Mouse (Mus musculus) urinary bladder, adult 18-20 months (tissue): ENCODE data around the gene Cyp27a1.

Experiments used
- DNase-seq, 2 experiments: peaks; one replicate each; pipeline ENCODE4 v3.0.0; 2022; ENCODE audit warnings: low spot score in 2 of 2, mixed read lengths in 2 of 2

The Cyp27a1 gene

GRCm38 (mm10) chr1:74713099-74713858, at the start of gene Cyp27a1:
TSS of gene Cyp27a1 (plus strand) at chr1:74713574.
- DNase-seq: peak; percentile 75 to 78

DNA sequence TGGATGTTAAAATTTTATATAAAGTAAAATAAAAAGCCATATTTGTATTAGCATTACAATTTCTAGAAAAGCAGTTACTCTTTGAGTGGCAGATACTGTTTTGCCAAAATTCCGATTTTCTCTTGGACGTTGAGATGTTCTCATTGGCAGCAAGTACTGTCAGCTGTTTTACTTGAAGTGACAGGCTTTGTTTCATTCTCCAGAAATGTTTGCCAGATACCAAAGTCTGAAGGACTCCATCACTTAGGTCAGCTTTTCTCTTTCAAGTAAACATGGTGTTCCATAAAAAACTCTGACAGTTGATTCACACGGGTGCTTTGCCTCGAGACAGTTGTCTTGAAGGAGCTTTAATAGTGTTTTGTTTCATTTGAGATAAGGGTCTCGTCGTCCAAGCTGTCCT, 48.2 kb upstream of the Cyp27a1 start:
- DNase-seq: no peak

DNA sequence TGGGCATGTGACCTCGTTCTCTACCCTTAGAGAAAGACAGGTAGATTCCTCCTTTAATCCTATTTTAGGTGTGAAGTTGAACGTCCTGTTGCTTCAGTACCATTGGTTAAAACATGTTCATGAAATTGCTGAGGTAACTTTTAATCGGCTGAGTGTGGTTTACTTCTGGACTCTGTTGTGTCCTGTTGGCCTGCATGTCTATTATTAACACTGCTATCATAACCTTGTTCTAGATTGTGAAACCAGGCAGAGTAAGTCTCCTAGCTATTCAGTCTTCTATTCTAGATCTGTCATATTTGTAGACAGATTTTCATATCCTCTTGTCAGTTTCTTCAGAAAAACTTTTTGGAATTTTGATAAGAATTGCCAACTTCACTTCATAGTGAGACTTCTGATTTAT, 45.0 kb upstream of the Cyp27a1 start:
- DNase-seq: no peak

DNA sequence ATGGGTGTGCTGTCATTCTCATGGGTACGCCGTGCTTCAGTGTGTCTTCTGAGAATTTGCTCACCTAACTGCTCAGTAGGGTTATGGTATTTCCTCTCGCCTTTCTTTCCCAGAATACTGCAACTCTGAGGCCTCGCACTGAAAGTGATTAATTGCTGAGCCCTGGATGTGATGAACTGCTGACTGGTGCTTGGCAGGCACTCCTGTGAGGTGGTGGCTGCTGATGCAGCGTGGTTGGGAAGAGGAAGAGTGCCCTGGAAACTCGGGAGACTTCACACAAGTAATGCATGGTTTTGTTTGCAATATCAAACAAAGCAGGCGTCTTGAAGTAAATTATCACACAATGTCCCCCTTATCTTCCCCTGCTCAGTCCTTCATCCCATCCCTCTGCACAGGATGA, 40.6 kb upstream of the Cyp27a1 start:
- no peak for DNase-seq

GRCm38 (mm10) chr1:74676863-74677262, 36.5 kb upstream of the Cyp27a1 start:
- DNase-seq: no peak

DNA sequence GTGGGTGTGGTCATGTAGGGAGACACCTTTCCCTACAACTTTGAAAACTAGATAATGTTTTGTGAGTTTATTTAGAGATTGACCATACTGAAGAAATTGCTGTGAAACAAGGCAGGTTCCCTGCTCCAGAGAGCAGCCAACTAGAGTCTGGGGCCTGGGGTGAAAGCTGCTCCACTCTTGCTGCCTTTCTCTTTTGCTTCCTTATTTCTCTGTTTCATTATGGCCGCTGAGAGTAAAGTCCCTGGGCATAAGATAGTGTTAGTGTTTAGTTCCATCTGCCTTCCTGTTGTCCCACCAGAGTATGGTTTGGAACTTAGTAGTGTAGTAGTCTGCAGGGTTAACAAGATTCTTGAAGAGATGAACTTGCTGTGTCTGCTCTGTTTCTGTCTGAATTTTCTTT, 35.5 kb upstream of the Cyp27a1 start:
- DNase-seq: no peak

GRCm38 (mm10) chr1:74687131-74687530, 26.2 kb upstream of the Cyp27a1 start:
- DNase-seq: no peak

DNA sequence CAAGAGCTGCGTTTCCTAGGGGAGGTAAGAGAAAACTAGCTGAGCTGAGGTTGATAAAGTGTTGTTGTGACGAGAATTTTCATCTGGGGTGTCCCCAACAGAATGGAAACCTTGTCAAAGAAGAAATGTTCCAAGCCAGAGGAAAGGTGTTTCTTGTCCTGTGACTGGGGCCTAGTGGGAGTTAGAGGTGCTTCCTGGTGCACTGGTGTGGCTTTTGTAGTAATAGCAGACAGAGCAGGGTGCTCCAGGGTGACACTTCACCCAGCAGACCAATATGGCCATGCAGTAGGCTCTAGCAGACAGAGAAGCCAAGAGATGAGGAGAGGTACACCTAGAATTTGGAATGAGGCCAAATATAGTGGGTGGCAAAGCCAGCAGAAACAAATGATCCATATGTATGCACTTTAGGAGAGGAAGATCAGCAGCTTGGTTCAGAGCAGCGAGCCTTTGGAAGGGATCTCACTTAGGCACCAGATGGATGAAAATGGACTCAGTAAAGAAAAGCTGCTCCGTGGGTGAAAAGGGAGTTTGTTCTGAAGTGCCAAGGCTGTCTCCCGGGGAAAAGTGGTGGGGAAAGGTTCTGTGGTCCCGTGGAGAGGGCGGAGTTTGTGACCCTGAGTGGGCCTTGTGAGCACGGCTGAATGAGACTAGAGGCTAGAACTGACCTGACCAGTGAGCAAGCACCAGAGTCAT, 19.3 kb upstream of the Cyp27a1 start:
- no peak for DNase-seq

DNA sequence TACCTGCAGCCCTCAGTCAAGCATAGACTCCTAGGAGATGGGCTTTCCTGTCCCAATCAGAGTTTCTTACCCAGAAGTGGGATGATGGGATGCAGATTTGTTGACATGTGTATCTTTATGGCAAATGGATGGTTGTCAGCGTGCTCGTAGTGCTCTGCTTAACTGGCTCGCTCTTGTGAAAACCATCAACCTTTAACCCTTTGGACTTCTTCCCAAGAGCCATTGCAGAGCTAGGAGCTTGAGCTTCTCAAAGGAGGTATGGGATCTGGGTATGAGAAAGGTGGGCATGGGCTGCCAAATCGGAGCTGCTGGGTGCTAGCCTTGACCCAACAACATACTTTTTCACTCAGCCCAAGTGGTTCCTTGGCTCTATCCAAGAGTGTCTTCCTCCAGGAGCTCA, 17.5 kb upstream of the Cyp27a1 start:
- DNase-seq: no peak

DNA sequence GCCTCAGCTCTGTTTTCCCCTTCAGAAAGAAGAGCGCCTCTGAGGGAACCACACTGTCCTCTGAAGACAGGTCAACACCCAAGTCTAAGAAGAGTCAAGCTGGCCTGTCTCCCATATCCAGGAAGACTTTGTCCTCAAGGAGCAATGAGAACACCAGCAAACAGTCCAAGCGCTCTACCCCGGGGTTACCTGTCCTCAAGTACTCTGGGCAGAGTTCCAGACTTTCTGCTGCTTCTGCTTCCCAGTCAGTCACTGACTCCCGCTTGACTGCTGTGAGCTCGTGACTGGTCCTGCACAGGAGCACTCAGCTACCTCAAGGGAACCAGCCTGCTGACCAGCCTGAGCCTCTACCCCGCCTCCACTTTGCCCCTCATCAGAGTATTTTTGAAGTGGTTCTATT, 16.0 kb upstream of the Cyp27a1 start:
- DNase-seq: no peak

DNA sequence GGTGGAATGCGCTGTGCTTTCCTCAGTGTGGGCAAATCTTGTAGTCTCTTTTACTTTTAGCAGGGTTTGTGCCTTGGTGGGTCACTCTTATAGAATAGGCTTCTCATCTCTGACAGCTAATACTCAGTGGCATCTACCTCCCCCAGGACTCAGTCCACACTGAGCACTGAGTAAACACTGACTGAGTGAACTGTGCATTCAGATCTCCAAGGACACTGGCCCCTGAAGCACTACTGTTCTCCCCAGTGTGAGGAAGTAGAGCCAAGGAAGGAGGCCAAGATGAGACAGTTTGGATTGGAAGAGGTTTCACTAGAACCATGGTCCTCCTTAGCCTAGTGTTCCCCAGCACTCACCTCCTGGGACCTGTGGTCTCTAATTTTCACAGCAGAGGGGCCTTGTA, 15.0 kb upstream of the Cyp27a1 start:
- no peak for DNase-seq

GRCm38 (mm10) chr1:74698791-74699190, 14.6 kb upstream of the Cyp27a1 start:
- no peak for DNase-seq

- DNase-seq: no peak
These were observed 11.2 kb upstream of the Cyp27a1 start for GRCm38 (mm10) chr1:74702142-74702553.

DNA sequence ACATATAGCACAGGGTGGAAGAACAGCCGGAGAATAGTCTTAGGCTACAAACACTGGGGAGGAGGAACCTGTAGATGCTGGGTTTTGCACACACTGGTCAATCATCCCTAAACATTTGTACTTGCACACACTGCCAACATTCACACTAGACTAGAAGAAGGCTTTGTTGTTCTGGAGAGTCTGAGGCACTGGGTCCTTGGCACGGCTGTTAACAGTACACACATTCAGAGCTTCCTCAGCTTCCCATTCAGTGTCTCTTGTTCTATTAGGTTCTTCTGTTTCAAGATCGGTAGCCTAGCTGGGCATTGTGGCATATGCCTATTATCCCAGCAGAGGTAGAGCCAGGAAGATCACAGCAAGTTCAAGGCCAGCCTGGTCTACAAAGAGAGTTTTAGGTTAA, 9.2 kb upstream of the Cyp27a1 start:
- DNase-seq: no peak

GRCm38 (mm10) chr1:74705016-74705415, 8.4 kb upstream of the Cyp27a1 start:
- no peak for DNase-seq

DNA sequence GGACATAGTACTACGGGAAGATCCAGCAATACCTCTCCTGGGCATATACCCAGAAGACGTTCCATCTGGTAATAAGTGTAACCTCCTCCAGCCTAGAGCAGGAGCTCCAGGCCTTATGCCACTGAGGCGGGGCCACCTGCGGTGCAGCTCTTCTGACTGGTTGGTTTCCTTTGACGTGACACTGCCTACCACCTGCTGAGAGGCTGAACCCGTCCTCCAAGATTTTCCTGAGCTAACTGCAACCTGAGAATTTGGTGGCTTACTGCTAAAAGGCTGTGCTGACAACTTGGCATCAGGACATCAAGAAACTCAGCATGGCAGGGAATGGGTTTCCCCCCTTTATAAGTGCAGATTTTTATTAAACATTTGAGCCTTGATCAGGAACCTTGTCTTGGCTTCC, 3.8 kb upstream of the Cyp27a1 start:
- no peak for DNase-seq

DNA sequence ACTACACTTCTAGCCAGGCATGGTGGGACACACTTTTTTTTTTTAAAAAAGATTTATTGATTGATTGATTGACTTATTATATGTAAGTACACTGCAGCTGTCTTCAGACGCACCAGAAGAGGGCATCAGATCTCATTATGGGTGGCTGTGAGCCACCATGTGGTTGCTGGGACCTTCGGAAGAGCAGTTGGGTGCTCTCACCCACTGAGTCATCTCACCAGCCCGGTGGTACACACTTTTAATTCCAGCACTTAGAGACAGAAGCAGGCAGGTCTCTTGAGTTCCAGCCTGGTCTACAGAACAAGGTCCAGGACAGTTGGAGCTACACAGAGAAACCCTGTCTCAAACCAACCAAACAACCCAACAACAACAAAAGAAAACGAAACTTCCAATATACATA, 1.3 kb upstream of the Cyp27a1 start:
- DNase-seq: no peak

- no peak for DNase-seq
These were observed 794 bp upstream of the Cyp27a1 start for GRCm38 (mm10) chr1:74712461-74713098.

DNA sequence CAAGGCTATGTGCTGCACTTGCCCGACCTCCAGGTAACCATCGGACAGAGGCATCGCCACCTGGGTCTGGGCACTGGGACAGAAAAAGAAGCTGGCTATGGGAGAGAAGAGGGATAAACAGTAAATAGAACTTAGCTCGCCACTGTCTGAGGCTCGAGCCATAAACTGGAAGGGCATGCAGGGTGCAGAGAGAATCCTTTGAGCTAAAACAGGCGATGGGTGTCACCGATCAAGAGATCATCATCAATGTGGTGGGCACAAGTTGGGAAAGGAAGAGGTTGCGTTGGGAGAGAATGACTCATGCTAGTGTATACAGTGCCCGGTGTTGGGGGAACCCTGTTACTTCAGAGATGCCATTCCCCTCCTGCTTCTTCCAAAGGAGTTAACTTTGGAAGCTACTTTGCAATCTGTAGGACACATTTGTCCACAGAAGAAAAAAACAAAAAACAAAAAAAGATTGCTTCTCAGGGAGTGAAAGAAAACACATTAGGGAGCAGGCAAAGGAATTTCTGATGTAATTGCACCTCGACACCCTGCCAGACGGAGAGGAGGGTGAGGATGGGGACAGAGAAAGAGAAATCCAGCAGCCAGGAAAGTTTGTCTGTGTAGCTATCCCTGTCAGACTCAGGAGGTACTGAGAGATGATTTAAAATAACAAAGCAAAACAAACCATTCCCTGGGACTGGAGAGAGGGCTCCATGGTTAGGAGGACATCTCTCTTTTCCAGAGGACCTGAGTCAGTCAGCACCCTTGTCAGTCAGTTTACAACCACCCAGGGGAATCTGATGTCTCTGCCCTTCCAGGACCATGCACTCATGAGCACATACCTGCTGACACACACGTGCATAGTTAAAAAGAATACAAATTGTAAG, 721 bp downstream of the Cyp27a1 start:
- no peak for DNase-seq

- DNase-seq: no peak
These were observed 1.6 kb downstream of the Cyp27a1 start for GRCm38 (mm10) chr1:74714967-74715366.

DNA sequence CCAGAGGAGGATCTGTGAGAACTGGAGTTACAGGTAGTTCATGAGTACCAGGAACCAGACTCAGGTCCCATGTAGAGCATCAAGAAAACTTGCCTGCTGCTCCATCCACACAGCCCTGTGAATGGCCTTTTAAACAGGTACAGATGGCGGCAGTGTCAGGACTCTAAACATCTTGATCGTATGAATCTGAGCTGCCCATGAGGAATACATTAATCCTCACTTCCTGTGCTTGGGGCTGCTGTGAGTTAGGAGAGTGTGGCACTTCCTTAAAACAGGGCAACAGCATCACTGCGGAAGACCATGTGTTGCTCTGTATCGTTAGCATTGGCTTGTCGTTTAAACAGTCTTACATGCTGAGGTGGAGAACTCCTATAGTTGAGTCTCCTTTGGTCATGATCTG, 2.1 kb downstream of the Cyp27a1 start:
- no peak for DNase-seq

DNA sequence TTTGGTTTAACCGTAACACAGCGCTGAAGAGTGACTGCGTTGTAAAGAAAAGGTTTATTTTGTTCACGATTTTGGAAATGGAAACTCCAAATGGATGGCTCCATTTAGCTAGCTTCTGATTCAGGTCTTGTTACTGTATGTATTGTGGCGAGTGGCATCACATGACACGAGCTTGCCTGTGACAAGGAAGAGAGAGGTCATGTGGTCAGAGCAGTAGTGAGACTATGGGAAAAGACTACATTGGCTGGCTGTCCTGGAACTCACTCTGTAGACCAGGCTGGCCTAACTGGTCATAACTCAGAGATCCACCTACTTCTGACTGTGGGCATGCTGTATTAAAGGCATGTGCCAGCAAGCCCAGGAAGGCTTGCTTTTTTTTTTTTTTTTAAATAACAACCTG, 2.5 kb downstream of the Cyp27a1 start:
- no peak for DNase-seq
